Mouse (Mus musculus): Measurements from ENCODE around the gene Rad51ap1.

Gene Rad51ap1

GRCm38 (mm10) chr6:126939487-126940171, at the start of gene Rad51ap1, which contains the start of gene D6Wsu163e:
Rad51ap1 (minus strand) TSS chr6:126939587.
D6Wsu163e (plus strand) TSS chr6:126939962.
- DNase-seq = peak; percentile 95

GRCm38 (mm10) chr6:126981539-126982234, 42.3 kb upstream of the Rad51ap1 start:
- no peak for DNase-seq

GRCm38 (mm10) chr6:126966241-126967026, 27.0 kb upstream of the Rad51ap1 start:
- DNase-seq = no peak

GRCm38 (mm10) chr6:126963426-126963825, 24.0 kb upstream of the Rad51ap1 start:
- DNase-seq = no peak

- no peak for DNase-seq
These were observed 23.3 kb upstream of the Rad51ap1 start for GRCm38 (mm10) chr6:126962709-126963108.

- no peak for DNase-seq
These were observed 22.1 kb upstream of the Rad51ap1 start for GRCm38 (mm10) chr6:126961371-126962018.

- DNase-seq = peak; percentile 93
These were observed 16.3 kb upstream of the Rad51ap1 start for GRCm38 (mm10) chr6:126955734-126956133.

- DNase-seq = no peak
These were observed 8.9 kb upstream of the Rad51ap1 start for GRCm38 (mm10) chr6:126948336-126948735.

- DNase-seq = no peak
These were observed 1.1 kb upstream of the Rad51ap1 start for GRCm38 (mm10) chr6:126940451-126940850.

GRCm38 (mm10) chr6:126938853-126939486, 417 bp downstream of the Rad51ap1 start:
- DNase-seq = no peak

GRCm38 (mm10) chr6:126938047-126938446, 1.3 kb downstream of the Rad51ap1 start:
- no peak for DNase-seq

- DNase-seq = no peak
These were observed 6.5 kb downstream of the Rad51ap1 start for GRCm38 (mm10) chr6:126932896-126933295.

GRCm38 (mm10) chr6:126921111-126921881, 18.1 kb downstream of the Rad51ap1 start, which contains the start of gene Dyrk4:
Dyrk4 (minus strand) TSS chr6:126921839.
- peak; percentile 39 for DNase-seq

GRCm38 (mm10) chr6:126914928-126915327, 24.5 kb downstream of the Rad51ap1 start:
- DNase-seq = no peak

- DNase-seq = no peak
These were observed 28.7 kb downstream of the Rad51ap1 start for GRCm38 (mm10) chr6:126910727-126911126.

GRCm38 (mm10) chr6:126907876-126908275, 31.5 kb downstream of the Rad51ap1 start:
- DNase-seq = no peak

- no peak for DNase-seq
These were observed 32.0 kb downstream of the Rad51ap1 start for GRCm38 (mm10) chr6:126907378-126907777.

GRCm38 (mm10) chr6:126877118-126877517, 62.3 kb downstream of the Rad51ap1 start:
- DNase-seq = no peak
